Mouse (Mus musculus): ENCODE measurements around the gene Slc24a5. TPM values are rescaled to one million over a fixed set of nuclear protein-coding genes. Genes with fewer than 3 reads are reported as not detected.

Slc24a5 gene
- polyA plus RNA-seq, 1 experiment from 2014 or later: 4.5 TPM

- H3K4me1 ChIP-seq (ENCODE audit: control insufficient read depth, insufficient read depth, low read length): peaks cover 3% of the 10 kb centered on the region; the same call in 1 of the 2 replicates
- H3K36me3 ChIP-seq (ENCODE audit: control insufficient read depth, insufficient read depth, low read length): no peaks in the 10 kb centered on the region
- no peak overlapping the region for H3K9ac ChIP-seq (ENCODE audit: low read depth, low read length)
- no peaks in the 10 kb centered on the region for H3K27me3 ChIP-seq (ENCODE audit: control insufficient read depth, insufficient read depth, low read depth, low read length)
- ATAC-seq: no peak
- H3K27ac ChIP-seq (ENCODE audit: low read length): no peak overlapping the region
- H3K4me2 ChIP-seq (ENCODE audit: low read length): no peak overlapping the region
- WGBS: 25% methylated on average over 4 of the region's 4 CpGs
- H3K9me3 ChIP-seq (replicated peaks; ENCODE audit: control insufficient read depth, low read length, poor library complexity, severe bottlenecking): no peaks in the 10 kb centered on the region
- no peak overlapping the region for H3K4me3 ChIP-seq (ENCODE audit: low read depth, low read length)
Measured at GRCm38 (mm10) chr2:125134113-125134512, 66.2 kb downstream of the Slc24a5 start.

GRCm38 (mm10) chr2:125135903-125136811 lies 68.2 kb downstream of the Slc24a5 start, which contains the start of gene Ctxn2:
Gene Ctxn2, plus strand, starts transcription at chr2:125136692.
- Histone ChIP-seq H3K4me2 (ENCODE audit: low read length) (peak within 1 kb of the TSS; percentile 71), H3K9me3 (replicated peaks; ENCODE audit: control insufficient read depth, low read length, poor library complexity, severe bottlenecking) (no peaks in the 10 kb centered on the region), H3K9ac (ENCODE audit: low read depth, low read length) (peak within 1 kb of the TSS; percentile 76), H3K4me1 (ENCODE audit: control insufficient read depth, insufficient read depth, low read length) (peaks cover 3% of the 10 kb centered on the region; the same call in 1 of the 2 replicates), H3K36me3 (ENCODE audit: control insufficient read depth, insufficient read depth, low read length) (no peaks in the 10 kb centered on the region), H3K27me3 (ENCODE audit: control insufficient read depth, insufficient read depth, low read depth, low read length) (no peaks in the 10 kb centered on the region), H3K4me3 (ENCODE audit: low read depth, low read length) (peak within 1 kb of the TSS; percentile 59), H3K27ac (ENCODE audit: low read length) (peak within 1 kb of the TSS; percentile 91)
- peak; percentile 92 for ATAC-seq
- under 1% methylated on average over 39 of the region's 39 CpGs for WGBS

- peak overlapping the region; percentile 71 for H3K4me2 ChIP-seq (ENCODE audit: low read length)
- H3K4me1 ChIP-seq (ENCODE audit: control insufficient read depth, insufficient read depth, low read length): peaks cover 5% of the 10 kb centered on the region
- no peaks in the 10 kb centered on the region for H3K9me3 ChIP-seq (replicated peaks; ENCODE audit: control insufficient read depth, low read length, poor library complexity, severe bottlenecking)
- WGBS: 27% methylated on average over 7 of the region's 7 CpGs
- peak overlapping the region; percentile 59 for H3K4me3 ChIP-seq (ENCODE audit: low read depth, low read length)
- peak overlapping the region; percentile 91 for H3K27ac ChIP-seq (ENCODE audit: low read length)
- peak; percentile 57 for ATAC-seq
- no peaks in the 10 kb centered on the region for H3K27me3 ChIP-seq (ENCODE audit: control insufficient read depth, insufficient read depth, low read depth, low read length)
- H3K36me3 ChIP-seq (ENCODE audit: control insufficient read depth, insufficient read depth, low read length): no peaks in the 10 kb centered on the region
- peak overlapping the region; percentile 76 for H3K9ac ChIP-seq (ENCODE audit: low read depth, low read length)
Measured at GRCm38 (mm10) chr2:125136846-125137245, 68.9 kb downstream of the Slc24a5 start.

Other genes starting within 250 kb of the Slc24a5 start
- 201 and 221 TPM in 2 replicates for gene Myef2, start 55.5 kb downstream of the Slc24a5 start, polyA plus RNA-seq (2015; fragmentation: Nextera tagmentation; extraction: Ambion mirVana)
- gene Ctxn2, start 68.6 kb downstream of the Slc24a5 start, polyA plus RNA-seq (2015; fragmentation: Nextera tagmentation; extraction: Ambion mirVana): 21.1 and 28.8 TPM in 2 replicates
- 0.04 and 0.09 TPM in 2 replicates for gene Slc12a1, start 84.4 kb downstream of the Slc24a5 start, polyA plus RNA-seq (2015; fragmentation: Nextera tagmentation; extraction: Ambion mirVana)
- gene Dut, start 179.1 kb downstream of the Slc24a5 start, polyA plus RNA-seq (2015; fragmentation: Nextera tagmentation; extraction: Ambion mirVana): 73.7 and 75.5 TPM in 2 replicates

Data from midbrain, embryonic 16.5 days (tissue).